Mouse (Mus musculus) heart, adult 2 months (tissue): ENCODE measurements around the gene Atp11c.

Experiments
- CTCF ChIP-seq: fragments of 200-600 bp; IDR thresholded peaks from 2 replicates; pipeline ENCODE4 v1.8.1; 2022; ENCODE audit warnings: antibody characterized with exemption, mild to moderate bottlenecking, moderate library complexity
- EP300 ChIP-seq: fragments of 200-500 bp; IDR thresholded peaks from 2 replicates; pipeline ENCODE4 v1.6.1; 2011; ENCODE audit warnings: low read depth, low read length, control low read depth; ENCODE audit not compliant: insufficient read depth

- TF ChIP-seq CTCF = no peak
- TF ChIP-seq EP300 = no peak
These were observed 247.1 kb downstream of the Atp11c start for GRCm38 (mm10) chrX:60345447-60345846.
